Mouse (Mus musculus) kidney, postnatal 0 days (tissue): ENCODE results near the gene Ros1. TPM values are rescaled to one million over a fixed set of nuclear protein-coding genes. Genes with fewer than 3 reads are reported as not detected.

ENCODE experiments used
- ATAC-seq: fragments of 200-750 bp; cut with Nextera tagmentation; replicated peaks from 2 replicates; pipeline ENCODE4 v1.8.0; 2017; ENCODE audit warnings: low read depth, moderate number of reproducible peaks, moderate TSS enrichment, moderate library complexity; ENCODE audit not compliant: low FRiP score
- DNase-seq: peaks from one replicate; pipeline ENCODE4 v3.0.0-alpha.2; 2016; ENCODE audit warnings: low spot score
- H3K27ac ChIP-seq: fragments of 300-500 bp; sonication (generic); 2 replicates; pipeline ENCODE4 v1.5.1; 2014; ENCODE audit warnings: mild to moderate bottlenecking
- H3K27me3 ChIP-seq: fragments of 300-500 bp; sonication (generic); 2 replicates; pipeline ENCODE4 v1.6.1; 2014; ENCODE audit warnings: low read length, mixed read lengths; ENCODE audit not compliant: insufficient read depth
- H3K36me3 ChIP-seq: fragments of 300-500 bp; sonication (generic); 2 replicates; pipeline ENCODE4 v1.6.1; 2014; ENCODE audit warnings: low read length, mixed read lengths; ENCODE audit not compliant: insufficient read depth
- H3K4me1 ChIP-seq: fragments of 300-500 bp; sonication (generic); replicated peaks from 2 replicates; pipeline ENCODE4 v1.6.1; 2014; ENCODE audit warnings: antibody characterized with exemption, low read length, mixed read lengths; ENCODE audit not compliant: insufficient read depth
- H3K4me2 ChIP-seq: fragments of 300-500 bp; sonication (generic); 2 replicates; pipeline ENCODE4 v1.6.1; 2014; ENCODE audit warnings: mild to moderate bottlenecking, low read length, moderate library complexity, mixed read lengths
- H3K4me3 ChIP-seq: fragments of 300-500 bp; sonication (generic); replicated peaks from 2 replicates; pipeline ENCODE4 v1.5.1; 2014; ENCODE audit warnings: low read depth, low read length
- H3K9ac ChIP-seq: fragments of 300-500 bp; sonication (generic); 2 replicates; pipeline ENCODE4 v1.6.1; 2014; ENCODE audit warnings: low read depth, low read length
- H3K9me3 ChIP-seq: fragments of 300-500 bp; sonication (generic); replicated peaks from 2 replicates; pipeline ENCODE4 v1.6.1; 2016; ENCODE audit warnings: low read length, inconsistent platforms, mixed read lengths
- CTCF ChIP-seq: IDR thresholded peaks from 2 replicates; pipeline ENCODE4 v1.5.1; 2016; ENCODE audit warnings: antibody characterized with exemption, low read depth, mild to moderate bottlenecking, moderate library complexity
- WGBS: fragments of 180-500 bp; shearing (Covaris S2); extraction: QIAGEN DNeasy Blood & Tissue Kit; methylation state at CpG from one replicate; pipeline ENCODE4 v1.1.7; 2014; 5-methylcytosine and 5-hydroxymethylcytosine counted together
- polyA plus RNA-seq: library from polyadenylated mRNA; unstranded; fragments of >200 nt; fragmentation: Nextera tagmentation; extraction: Ambion mirVana; gene quantifications from 2 replicates; pipeline ENCODE4 v1.2.1, GENCODE M21; 2015

Ros1 gene
- polyA plus RNA-seq, 1 experiment from 2014 or later, result 1.2 TPM

DNA sequence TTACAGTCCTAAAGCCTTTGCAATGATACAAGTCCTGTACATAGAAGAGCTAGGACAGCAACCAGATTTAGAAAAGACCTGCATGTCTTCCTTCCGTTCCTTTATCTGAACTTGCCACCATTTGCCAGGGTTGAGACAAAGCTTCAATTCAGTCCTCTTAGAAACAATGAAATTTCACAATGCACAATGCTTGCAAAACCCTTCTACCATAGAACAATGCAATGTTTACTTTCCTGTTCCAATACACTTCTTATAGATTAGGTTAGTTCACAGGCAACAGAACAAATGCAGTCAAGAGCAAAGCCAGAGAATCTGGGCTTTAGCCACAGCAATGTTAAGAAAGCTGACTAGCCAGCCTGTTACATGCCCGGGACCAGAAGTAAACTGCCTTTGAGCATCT, 9.0 kb upstream of the Ros1 start:
- 93% methylated on average over 2 of the region's 2 CpGs for WGBS
- Histone ChIP-seq H3K4me2 (no peak overlapping the region), H3K27me3 (no peaks in the 10 kb centered on the region), H3K4me1 (no peaks in the 10 kb centered on the region), H3K36me3 (no peaks in the 10 kb centered on the region), H3K9ac (no peak overlapping the region), H3K27ac (no peak overlapping the region), H3K9me3 (no peaks in the 10 kb centered on the region), H3K4me3 (no peak overlapping the region)
- TF ChIP-seq CTCF, result no peak
- DNase-seq (no peak), ATAC-seq (no peak)

DNA sequence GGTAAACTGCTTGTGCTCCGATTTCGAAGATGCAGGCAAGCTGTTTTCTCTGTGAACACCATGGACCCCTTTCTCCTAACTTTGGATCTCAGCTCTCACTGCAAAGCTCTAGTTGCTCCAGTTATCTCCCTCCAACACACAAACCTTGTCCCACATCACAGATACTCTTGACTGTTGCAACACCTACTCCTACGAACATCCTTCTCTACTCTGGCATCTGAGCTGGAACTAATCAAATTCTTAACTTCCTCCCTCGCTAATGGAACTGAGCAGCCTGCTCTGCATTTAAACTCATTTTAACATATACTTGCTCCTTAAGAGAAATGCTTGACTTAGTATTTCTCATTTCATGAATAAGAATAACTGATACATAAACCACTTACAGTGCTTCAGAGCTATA, 9.1 kb downstream of the Ros1 start:
- Histone ChIP-seq H3K4me1 (no peaks in the 10 kb centered on the region), H3K9me3 (no peaks in the 10 kb centered on the region), H3K4me3 (no peak overlapping the region), H3K9ac (no peak overlapping the region), H3K27ac (no peak overlapping the region), H3K36me3 (no peaks in the 10 kb centered on the region), H3K4me2 (no peak overlapping the region), H3K27me3 (no peaks in the 10 kb centered on the region)
- no peak for TF ChIP-seq CTCF
- DNase-seq (no peak), ATAC-seq (no peak)
- WGBS, result 78% methylated on average over 4 of the region's 4 CpGs

DNA sequence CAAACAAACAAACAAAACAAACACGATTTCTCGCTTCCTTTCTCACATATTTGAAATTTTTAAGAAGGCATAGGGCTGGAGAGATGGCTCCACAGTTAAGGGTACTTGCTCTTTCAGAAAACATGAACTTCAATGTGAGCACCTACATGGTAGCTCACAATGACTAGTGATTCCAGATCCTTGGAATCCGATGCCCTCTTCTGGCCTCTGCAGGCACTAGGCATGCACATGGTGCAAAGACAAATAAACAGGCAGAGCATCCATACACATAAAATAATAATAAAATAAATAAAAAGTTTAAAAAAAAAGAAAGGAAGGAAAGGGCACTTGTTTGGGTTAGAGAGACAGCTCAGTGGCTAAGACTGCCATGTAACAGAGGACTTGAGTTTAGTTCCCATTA, 12.2 kb downstream of the Ros1 start:
- WGBS, result 80% methylated on average over 3 of the region's 3 CpGs
- no peaks in the 10 kb centered on the region for H3K27me3 ChIP-seq
- H3K4me1 ChIP-seq, result no peaks in the 10 kb centered on the region
- H3K9me3 ChIP-seq, result no peaks in the 10 kb centered on the region
- no peak overlapping the region for H3K27ac ChIP-seq
- ATAC-seq, result no peak
- no peaks in the 10 kb centered on the region for H3K36me3 ChIP-seq
- DNase-seq, result no peak
- H3K4me2 ChIP-seq, result no peak overlapping the region
- peak; percentile 52 for TF ChIP-seq CTCF
- H3K4me3 ChIP-seq, result no peak overlapping the region
- no peak overlapping the region for H3K9ac ChIP-seq

DNA sequence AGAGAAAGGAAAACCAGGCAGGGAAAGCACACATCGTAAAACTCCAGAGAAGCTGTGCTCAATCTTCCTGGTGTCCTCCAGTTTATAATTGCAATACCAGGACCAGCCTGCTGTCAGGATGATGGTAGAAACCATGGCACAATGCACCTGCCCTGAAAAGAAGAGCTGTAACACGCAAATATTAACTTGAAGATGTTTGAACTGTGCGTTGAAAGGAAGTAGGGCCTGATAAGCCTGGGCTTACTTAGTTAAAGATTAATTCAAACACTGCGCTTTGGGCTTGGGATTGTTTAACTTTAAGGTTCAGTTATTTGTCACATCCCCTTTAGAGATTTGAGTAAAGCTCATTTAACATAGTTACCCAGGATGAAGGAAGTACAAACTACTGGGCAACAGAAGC, 20.7 kb downstream of the Ros1 start:
- ATAC-seq (no peak), DNase-seq (no peak)
- H3K4me1 ChIP-seq, result no peaks in the 10 kb centered on the region
- no peak for TF ChIP-seq CTCF
- no peaks in the 10 kb centered on the region for H3K9me3 ChIP-seq
- H3K4me3 ChIP-seq, result no peak overlapping the region
- no peak overlapping the region for H3K4me2 ChIP-seq
- no peaks in the 10 kb centered on the region for H3K36me3 ChIP-seq
- H3K27ac ChIP-seq, result no peak overlapping the region
- H3K27me3 ChIP-seq, result no peaks in the 10 kb centered on the region
- no peak overlapping the region for H3K9ac ChIP-seq
- WGBS, result 54% methylated on average over 4 of the region's 4 CpGs

DNA sequence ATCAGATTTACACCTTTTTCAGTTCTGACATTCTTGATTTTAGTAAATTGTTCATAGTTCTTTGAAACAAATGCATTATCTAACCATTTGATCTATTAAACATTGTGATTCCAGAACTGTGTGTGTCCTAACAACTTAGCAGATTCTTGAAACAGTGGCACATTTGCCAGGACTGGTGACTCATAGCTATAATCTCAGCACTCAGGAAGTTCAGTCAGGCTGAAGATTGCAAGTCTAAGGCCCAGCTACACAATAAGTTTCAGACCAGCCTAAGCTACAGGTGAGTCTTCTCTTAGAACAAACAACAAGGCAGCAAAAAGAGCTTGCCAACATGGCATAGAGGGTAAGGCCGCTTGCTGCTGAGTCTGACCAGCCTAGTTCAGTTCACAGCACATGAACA, 24.6 kb downstream of the Ros1 start:
- no peak for TF ChIP-seq CTCF
- Histone ChIP-seq H3K9me3 (no peaks in the 10 kb centered on the region), H3K4me3 (no peak overlapping the region), H3K9ac (no peak overlapping the region), H3K4me1 (no peaks in the 10 kb centered on the region), H3K36me3 (no peaks in the 10 kb centered on the region), H3K27me3 (no peaks in the 10 kb centered on the region), H3K27ac (no peak overlapping the region), H3K4me2 (no peak overlapping the region)
- DNase-seq, result no peak
- no peak for ATAC-seq
- 96% methylated on average over 1 of the region's 1 CpGs for WGBS

DNA sequence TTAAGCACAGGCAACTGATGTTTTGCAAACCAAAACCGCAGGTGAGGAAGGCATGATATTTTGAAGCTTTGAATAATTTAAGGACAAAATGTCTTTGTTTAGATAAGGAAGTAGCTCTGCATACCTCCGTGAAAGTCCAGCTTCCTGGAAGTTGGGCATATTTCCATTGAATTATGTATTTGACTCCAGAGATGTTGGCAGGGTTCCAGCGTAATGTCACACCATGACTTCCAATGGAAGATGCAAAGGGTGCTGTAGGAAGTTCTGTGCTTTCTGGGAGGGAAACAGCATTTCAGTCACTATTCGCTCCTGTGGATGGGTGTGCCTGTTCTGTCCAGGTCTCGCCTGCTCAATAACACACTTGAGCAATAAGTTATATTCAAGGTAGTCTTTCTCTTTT, 25.2 kb downstream of the Ros1 start:
- WGBS, result 67% methylated on average over 5 of the region's 5 CpGs
- peak; percentile 37 for DNase-seq
- no peak for TF ChIP-seq CTCF

DNA sequence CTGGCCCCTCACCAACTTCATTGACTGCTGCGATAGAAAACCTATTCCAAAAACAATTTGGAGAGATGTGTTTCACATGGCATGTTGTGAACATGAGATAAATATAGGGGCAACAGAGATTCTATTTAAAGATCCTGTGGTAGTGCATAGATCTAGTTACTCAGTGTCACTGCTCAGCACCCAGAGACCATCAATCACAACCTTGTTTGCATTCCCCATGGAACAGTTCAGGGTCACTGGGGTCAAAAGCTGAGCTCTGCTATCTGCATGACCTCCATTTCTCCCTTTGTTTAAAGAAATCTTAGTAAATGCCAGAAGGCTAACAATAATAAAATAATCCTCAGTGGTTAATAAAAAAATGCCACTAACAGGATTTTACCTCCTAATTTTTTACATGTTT, 29.7 kb downstream of the Ros1 start:
- no peaks in the 10 kb centered on the region for H3K4me1 ChIP-seq

More for the DNA sequence above, 25.2 kb downstream of the Ros1 start:
- Histone ChIP-seq H3K4me2 (no peak overlapping the region), H3K9ac (no peak overlapping the region), H3K36me3 (no peaks in the 10 kb centered on the region), H3K27me3 (no peaks in the 10 kb centered on the region), H3K4me1 (no peaks in the 10 kb centered on the region), H3K4me3 (no peak overlapping the region), H3K27ac (no peak overlapping the region), H3K9me3 (no peaks in the 10 kb centered on the region)
- no peak for ATAC-seq

More for the DNA sequence above, 29.7 kb downstream of the Ros1 start:
- Histone ChIP-seq H3K4me3 (no peak overlapping the region), H3K9ac (no peak overlapping the region), H3K36me3 (no peaks in the 10 kb centered on the region), H3K4me2 (no peak overlapping the region), H3K9me3 (no peaks in the 10 kb centered on the region), H3K27me3 (no peaks in the 10 kb centered on the region), H3K27ac (no peak overlapping the region)
- WGBS, result 33% methylated on average over 1 of the region's 1 CpGs
- ATAC-seq (no peak), DNase-seq (no peak)
- no peak for TF ChIP-seq CTCF
